Mouse (Mus musculus) embryo, embryonic 10.5 days (tissue): ENCODE results near the gene Cdc37l1.

Experiments used
- DNase-seq: peaks from one replicate; pipeline ENCODE4 v3.0.0-alpha.2; 2015; ENCODE audit warnings: low spot score

Cdc37l1 gene

GRCm38 (mm10) chr19:29046961-29047333 lies 56.8 kb downstream of the Cdc37l1 start:
- DNase-seq: peak; percentile 14

DNA sequence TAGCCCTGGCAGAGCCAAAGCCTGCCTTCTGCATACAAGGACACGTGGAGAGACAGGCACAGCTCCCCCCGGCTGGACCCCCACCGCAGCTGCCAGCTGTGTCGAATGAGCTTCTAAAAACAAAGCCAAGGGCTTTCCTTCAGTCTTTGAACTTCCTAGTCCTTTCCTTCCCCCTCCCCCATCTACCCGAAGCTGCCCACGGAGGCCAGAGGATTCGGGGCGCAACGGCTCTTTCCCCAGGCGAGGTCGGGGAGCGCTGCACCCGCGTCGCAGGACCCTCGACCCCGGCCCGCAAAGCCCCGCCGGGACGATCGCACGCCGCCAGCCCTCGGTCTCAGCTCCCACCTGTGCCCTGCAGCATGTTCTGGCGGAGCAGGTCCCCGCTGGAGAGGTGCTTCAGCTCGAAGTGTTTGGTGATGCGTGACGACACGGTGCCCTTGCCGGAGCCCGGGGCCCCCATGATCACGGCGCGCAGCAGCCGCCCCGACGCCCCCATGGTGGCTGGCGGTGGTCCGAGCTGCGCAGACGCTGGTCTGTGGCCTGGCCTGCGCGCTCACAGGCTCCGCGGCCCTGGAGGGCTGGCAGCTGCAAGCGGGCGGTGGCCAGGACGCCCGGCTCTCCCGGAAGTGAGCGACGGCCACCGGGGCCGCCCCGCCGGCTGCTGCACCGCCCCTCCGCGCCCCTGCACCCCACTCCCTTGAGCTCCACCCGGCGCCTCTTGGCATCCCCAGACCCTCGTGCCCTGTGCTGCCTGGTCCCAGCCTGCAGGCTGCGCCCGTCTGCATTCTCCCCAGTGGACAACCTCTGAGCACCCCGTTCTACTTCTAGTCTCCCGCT lies 57.4 kb downstream of the Cdc37l1 start, which contains the start of gene Ak3:
Gene Ak3, minus strand, starts transcription at position 628 of the 837 bp plus-strand sequence.
- DNase-seq: peak; percentile 72

- DNase-seq: no peak
Measured at GRCm38 (mm10) chr19:29049401-29050075, 59.4 kb downstream of the Cdc37l1 start.

GRCm38 (mm10) chr19:29050186-29050980 lies 60.2 kb downstream of the Cdc37l1 start:
- DNase-seq: no peak

GRCm38 (mm10) chr19:29052786-29053185 lies 62.6 kb downstream of the Cdc37l1 start:
- DNase-seq: no peak

GRCm38 (mm10) chr19:29054594-29054993 lies 64.4 kb downstream of the Cdc37l1 start:
- no peak for DNase-seq

- DNase-seq: no peak
Measured at GRCm38 (mm10) chr19:29055469-29055868, 65.3 kb downstream of the Cdc37l1 start.

GRCm38 (mm10) chr19:29058741-29059140 lies 68.6 kb downstream of the Cdc37l1 start:
- no peak for DNase-seq

- DNase-seq: peak; percentile 33
Measured at GRCm38 (mm10) chr19:29059688-29060087, 69.5 kb downstream of the Cdc37l1 start.

- peak; percentile 59 for DNase-seq
Measured at GRCm38 (mm10) chr19:29060299-29060698, 70.1 kb downstream of the Cdc37l1 start.

DNA sequence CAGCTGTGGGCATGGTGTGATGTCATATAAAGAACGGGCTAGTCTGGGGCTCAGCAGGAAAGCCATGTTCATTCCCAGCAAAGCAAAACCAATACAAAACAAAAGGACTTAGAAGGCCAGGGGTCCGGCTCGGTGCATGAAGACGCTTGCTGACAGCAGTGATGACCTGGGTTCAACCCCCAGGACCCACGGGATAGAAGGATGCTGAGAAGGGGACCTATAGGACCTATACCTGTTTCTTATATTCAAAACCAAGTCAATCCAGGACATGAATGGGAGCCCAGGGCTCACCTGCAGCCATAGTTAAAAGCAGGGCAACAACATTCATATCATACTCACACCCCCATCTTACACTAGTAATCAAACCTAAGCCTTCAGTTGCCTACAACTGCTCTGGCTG lies 72.9 kb downstream of the Cdc37l1 start:
- no peak for DNase-seq

DNA sequence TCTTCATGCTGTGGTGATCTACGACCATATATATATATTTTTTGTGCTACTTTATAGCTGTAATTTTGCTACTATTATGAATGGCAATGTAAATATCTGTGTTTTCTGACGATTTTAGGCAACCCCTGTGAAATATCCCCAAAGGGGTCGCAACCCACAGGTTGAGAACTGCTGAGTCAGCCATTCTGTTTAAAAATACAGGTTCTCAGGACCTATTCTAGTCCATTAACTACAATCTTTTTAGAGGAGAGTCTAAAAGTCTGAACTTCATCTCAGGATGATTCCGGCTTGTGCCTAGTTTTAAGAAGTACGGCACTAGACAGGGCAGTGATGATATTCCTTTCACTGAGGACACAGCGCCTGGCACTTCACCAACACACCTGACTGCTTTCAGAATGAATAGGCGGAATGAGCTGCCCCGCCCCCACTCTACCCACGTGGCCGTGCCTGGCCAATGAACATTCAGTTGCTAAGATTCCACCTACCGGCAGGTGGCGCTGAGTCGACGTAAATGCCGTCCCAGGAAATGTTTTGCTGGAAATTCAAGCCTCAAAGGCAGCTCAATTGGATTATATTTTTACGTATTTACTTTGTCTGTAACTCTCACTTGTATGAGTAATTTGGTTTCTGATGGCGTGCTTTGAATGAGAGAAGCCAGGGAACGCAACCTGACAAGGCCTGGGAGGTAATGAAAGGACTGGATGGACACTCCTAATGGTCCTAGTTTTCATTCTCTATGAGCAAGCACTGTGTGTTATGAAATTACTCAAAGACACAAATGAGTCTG lies 73.6 kb downstream of the Cdc37l1 start:
- DNase-seq: peak; percentile 95

DNA sequence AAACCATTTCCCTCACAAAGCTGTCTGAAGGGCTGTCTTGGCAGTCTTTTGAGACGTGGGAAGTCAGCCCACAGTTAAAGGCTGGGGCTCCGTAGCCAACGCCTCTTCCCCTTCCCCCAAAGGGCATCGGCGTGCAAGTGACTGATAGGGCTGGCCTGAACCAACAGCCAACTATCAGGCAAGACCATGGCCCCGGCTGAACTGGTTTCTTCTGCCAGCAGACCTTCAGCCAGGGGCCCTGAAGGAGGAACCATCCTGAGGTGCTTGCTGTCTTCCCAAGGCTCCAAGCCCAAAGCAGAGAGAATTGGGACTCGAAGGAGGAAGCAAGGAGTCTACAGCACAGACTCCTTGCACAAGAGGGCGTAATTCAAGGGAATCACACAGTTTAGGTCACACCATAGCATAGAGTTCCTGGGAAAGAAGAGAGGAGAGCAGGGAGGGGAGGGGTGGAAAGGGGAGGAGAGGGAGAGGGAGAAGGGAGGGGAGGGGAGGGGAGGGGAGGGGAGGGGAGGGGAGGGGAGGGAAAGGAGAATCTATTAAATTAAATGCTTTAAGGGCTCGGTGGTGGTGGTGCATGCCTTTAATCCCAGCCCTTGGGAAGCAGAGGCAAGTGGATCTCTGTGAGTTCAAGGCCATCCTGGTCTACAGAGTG lies 74.4 kb downstream of the Cdc37l1 start:
- DNase-seq: no peak

- DNase-seq: peak; percentile 83
Measured at GRCm38 (mm10) chr19:29066981-29067471, 76.9 kb downstream of the Cdc37l1 start.

DNA sequence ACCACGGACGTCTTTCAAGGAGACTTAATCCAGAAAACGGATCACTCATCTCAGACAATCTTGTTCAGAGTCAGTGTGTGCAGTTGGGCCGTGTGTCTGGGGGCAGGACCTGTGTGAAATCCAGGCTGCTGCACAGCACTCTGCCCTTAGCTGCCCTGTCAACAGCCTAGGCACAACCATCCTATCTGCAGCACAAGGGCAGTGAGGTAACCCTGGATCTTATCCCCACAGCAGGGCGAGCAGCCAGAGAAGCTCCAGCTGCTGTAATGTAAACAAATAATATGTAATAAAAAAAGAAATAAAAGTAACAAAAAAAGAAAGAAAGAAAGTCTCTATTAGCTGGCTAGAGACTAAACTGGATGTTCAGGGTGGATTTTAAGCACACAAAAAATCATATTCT lies 79.0 kb downstream of the Cdc37l1 start:
- DNase-seq: no peak

DNA sequence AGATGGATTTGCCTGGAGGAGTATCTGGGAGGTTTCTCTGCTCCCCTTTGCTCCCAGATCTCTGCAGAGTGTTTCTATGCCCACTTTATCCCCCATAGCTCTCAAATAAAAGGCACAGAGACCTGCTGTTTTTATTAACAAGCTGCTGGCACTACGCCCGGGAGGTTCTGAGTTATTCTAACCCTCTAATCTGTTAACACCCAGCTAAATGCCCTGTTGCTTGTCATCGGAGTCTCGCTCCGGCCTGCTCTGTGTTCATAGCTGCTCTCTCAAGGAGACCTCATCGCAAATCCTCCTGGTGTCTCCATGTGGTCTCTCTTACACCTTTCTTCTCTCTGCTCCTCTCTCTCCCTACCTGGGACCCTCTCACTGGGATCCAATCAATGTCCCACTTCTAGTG lies 84.7 kb downstream of the Cdc37l1 start:
- no peak for DNase-seq
